Mouse (Mus musculus) kidney, postnatal 0 days (tissue): ENCODE data around the gene Cpm. TPM values are rescaled to one million over a fixed set of nuclear protein-coding genes. Genes with fewer than 3 reads are reported as not detected.

Source experiments
- ATAC-seq: fragments of 200-750 bp; cut with Nextera tagmentation; replicated peaks from 2 replicates; pipeline ENCODE4 v1.8.0; 2017; ENCODE audit warnings: low read depth, moderate number of reproducible peaks, moderate TSS enrichment, moderate library complexity; ENCODE audit not compliant: low FRiP score
- DNase-seq: peaks from one replicate; pipeline ENCODE4 v3.0.0-alpha.2; 2016; ENCODE audit warnings: low spot score
- H3K27ac ChIP-seq: fragments of 300-500 bp; sonication (generic); 2 replicates; pipeline ENCODE4 v1.5.1; 2014; ENCODE audit warnings: mild to moderate bottlenecking
- H3K27me3 ChIP-seq: fragments of 300-500 bp; sonication (generic); 2 replicates; pipeline ENCODE4 v1.6.1; 2014; ENCODE audit warnings: low read length, mixed read lengths; ENCODE audit not compliant: insufficient read depth
- H3K36me3 ChIP-seq: fragments of 300-500 bp; sonication (generic); 2 replicates; pipeline ENCODE4 v1.6.1; 2014; ENCODE audit warnings: low read length, mixed read lengths; ENCODE audit not compliant: insufficient read depth
- H3K4me1 ChIP-seq: fragments of 300-500 bp; sonication (generic); replicated peaks from 2 replicates; pipeline ENCODE4 v1.6.1; 2014; ENCODE audit warnings: antibody characterized with exemption, low read length, mixed read lengths; ENCODE audit not compliant: insufficient read depth
- H3K4me2 ChIP-seq: fragments of 300-500 bp; sonication (generic); 2 replicates; pipeline ENCODE4 v1.6.1; 2014; ENCODE audit warnings: mild to moderate bottlenecking, low read length, moderate library complexity, mixed read lengths
- H3K4me3 ChIP-seq: fragments of 300-500 bp; sonication (generic); replicated peaks from 2 replicates; pipeline ENCODE4 v1.5.1; 2014; ENCODE audit warnings: low read depth, low read length
- H3K9ac ChIP-seq: fragments of 300-500 bp; sonication (generic); 2 replicates; pipeline ENCODE4 v1.6.1; 2014; ENCODE audit warnings: low read depth, low read length
- H3K9me3 ChIP-seq: fragments of 300-500 bp; sonication (generic); replicated peaks from 2 replicates; pipeline ENCODE4 v1.6.1; 2016; ENCODE audit warnings: low read length, inconsistent platforms, mixed read lengths
- CTCF ChIP-seq: IDR thresholded peaks from 2 replicates; pipeline ENCODE4 v1.5.1; 2016; ENCODE audit warnings: antibody characterized with exemption, low read depth, mild to moderate bottlenecking, moderate library complexity
- WGBS: fragments of 180-500 bp; shearing (Covaris S2); extraction: QIAGEN DNeasy Blood & Tissue Kit; methylation state at CpG from one replicate; pipeline ENCODE4 v1.1.7; 2014; 5-methylcytosine and 5-hydroxymethylcytosine counted together
- polyA plus RNA-seq: library from polyadenylated mRNA; unstranded; fragments of >200 nt; fragmentation: Nextera tagmentation; extraction: Ambion mirVana; gene quantifications from 2 replicates; pipeline ENCODE4 v1.2.1, GENCODE M21; 2015

Cpm gene
- polyA plus RNA-seq, 1 experiment from 2014 or later = 51.7 TPM

- Histone ChIP-seq H3K36me3 (no peaks in the 10 kb centered on the region), H3K4me3 (no peak overlapping the region), H3K27me3 (no peaks in the 10 kb centered on the region; the same call in 1 of the 2 replicates), H3K4me2 (no peak overlapping the region), H3K4me1 (no peaks in the 10 kb centered on the region; the same call in 1 of the 2 replicates), H3K9ac (no peak overlapping the region), H3K9me3 (no peaks in the 10 kb centered on the region), H3K27ac (no peak overlapping the region)
- DNase-seq (no peak), ATAC-seq (no peak)
- no peak for TF ChIP-seq CTCF
- 73% methylated on average over 6 of the region's 6 CpGs for WGBS
Measured at GRCm38 (mm10) chr10:117643302-117643701, 14.0 kb downstream of the Cpm start.

DNA sequence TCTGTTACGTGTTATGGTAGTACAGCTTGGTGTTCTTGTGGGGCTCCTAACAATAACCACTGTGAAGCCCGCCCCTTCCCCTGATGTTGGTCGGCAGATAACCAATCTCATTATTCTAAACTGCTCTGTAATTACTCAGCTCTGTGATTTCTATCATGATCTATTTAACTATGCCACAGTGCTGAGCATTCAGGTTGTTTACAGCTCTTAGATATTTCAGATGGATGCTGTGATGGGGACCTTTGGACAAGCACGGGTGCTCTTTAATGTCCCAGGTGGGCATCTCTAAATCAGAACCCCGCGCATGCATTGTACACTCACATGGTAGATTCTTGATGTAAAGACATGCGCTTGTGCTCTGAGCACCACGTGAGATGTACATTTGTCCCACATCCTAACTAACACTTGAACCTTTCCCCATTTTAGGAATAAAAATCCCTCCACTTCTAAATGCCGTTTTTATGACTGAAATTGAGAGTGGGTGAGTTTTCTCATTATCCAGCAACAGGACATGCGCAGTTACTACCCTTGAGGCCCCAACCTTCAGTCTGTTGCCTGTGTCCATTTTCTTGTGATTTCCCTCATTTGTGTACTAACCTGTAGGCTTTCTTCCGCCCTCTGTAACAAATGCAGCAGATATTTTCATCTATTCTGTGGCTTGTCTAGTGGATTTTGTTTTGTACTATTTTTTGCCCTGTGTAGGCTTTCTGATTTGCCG is 14.6 kb downstream of the Cpm start:
- Histone ChIP-seq H3K9me3 (no peaks in the 10 kb centered on the region), H3K27ac (no peak overlapping the region), H3K4me3 (no peak overlapping the region), H3K36me3 (no peaks in the 10 kb centered on the region), H3K4me1 (no peaks in the 10 kb centered on the region; the same call in 1 of the 2 replicates), H3K27me3 (no peaks in the 10 kb centered on the region; the same call in 1 of the 2 replicates), H3K4me2 (no peak overlapping the region), H3K9ac (no peak overlapping the region)
- 71% methylated on average over 12 of the region's 12 CpGs for WGBS
- DNase-seq (no peak), ATAC-seq (no peak)
- TF ChIP-seq CTCF = no peak

DNA sequence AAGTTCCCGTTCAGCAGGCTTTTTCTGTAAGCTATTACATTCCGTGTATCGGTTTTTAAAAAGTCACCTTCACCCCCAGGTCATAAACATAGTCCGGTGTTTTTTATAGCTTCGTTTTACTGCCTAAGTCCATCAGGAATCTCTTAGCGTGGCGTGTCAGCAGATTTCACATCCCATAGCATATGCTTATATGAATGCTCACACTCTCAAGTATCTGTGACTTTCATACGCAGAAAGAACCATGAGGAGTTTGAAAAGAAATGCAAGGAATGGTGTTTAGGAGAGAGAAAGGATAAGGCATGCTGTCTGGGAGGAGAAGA is 15.1 kb downstream of the Cpm start:
- no peaks in the 10 kb centered on the region; the same call in 1 of the 2 replicates for H3K27me3 ChIP-seq
- no peak for DNase-seq
- ATAC-seq = no peak
- H3K4me2 ChIP-seq = no peak overlapping the region
- no peak overlapping the region for H3K9ac ChIP-seq
- no peaks in the 10 kb centered on the region; the same call in 1 of the 2 replicates for H3K4me1 ChIP-seq
- H3K4me3 ChIP-seq = no peak overlapping the region
- no peak for TF ChIP-seq CTCF
- WGBS = 30% methylated on average over 8 of the region's 8 CpGs
- H3K9me3 ChIP-seq = no peaks in the 10 kb centered on the region
- H3K36me3 ChIP-seq = no peaks in the 10 kb centered on the region
- no peak overlapping the region for H3K27ac ChIP-seq

DNA sequence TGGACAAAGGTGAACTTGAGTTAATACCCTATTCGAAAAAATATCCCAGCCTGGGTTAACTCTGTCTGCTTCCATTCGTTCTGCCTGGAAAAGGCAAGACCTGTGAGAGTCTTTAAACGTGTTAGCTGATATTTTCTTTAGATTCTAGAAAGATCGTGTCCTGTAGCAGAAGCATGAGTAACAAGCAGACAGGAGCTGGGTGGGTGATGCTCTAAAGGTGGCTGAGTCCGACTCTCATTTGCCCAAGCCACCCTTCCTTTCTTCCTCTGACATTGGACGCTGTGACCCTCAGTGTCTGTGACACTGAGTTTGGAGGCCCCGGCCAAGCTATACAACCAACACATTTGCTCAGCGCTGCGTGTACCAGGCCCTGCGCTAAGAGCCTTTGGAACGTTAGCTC is 15.5 kb downstream of the Cpm start:
- ATAC-seq (no peak; the same call in 1 of the 2 replicates), DNase-seq (no peak)
- Histone ChIP-seq H3K9me3 (no peaks in the 10 kb centered on the region), H3K27ac (no peak overlapping the region), H3K4me1 (no peaks in the 10 kb centered on the region; the same call in 1 of the 2 replicates), H3K9ac (no peak overlapping the region), H3K27me3 (no peaks in the 10 kb centered on the region; the same call in 1 of the 2 replicates), H3K4me3 (no peak overlapping the region), H3K4me2 (no peak overlapping the region), H3K36me3 (no peaks in the 10 kb centered on the region)
- TF ChIP-seq CTCF = no peak
- 74% methylated on average over 11 of the region's 11 CpGs for WGBS

- WGBS = 65% methylated on average over 7 of the region's 7 CpGs
- H3K4me3 ChIP-seq = no peak overlapping the region
- no peak overlapping the region for H3K27ac ChIP-seq
- no peaks in the 10 kb centered on the region for H3K9me3 ChIP-seq
- DNase-seq (no peak), ATAC-seq (no peak)
- no peak overlapping the region for H3K4me2 ChIP-seq
- H3K36me3 ChIP-seq = no peaks in the 10 kb centered on the region
- no peak for TF ChIP-seq CTCF
- H3K4me1 ChIP-seq = no peaks in the 10 kb centered on the region; the same call in 1 of the 2 replicates
- H3K27me3 ChIP-seq = no peaks in the 10 kb centered on the region; the same call in 1 of the 2 replicates
- no peak overlapping the region for H3K9ac ChIP-seq
Measured at GRCm38 (mm10) chr10:117645487-117645964, 16.2 kb downstream of the Cpm start.

GRCm38 (mm10) chr10:117646482-117647157 is 17.3 kb downstream of the Cpm start:
- DNase-seq (no peak), ATAC-seq (no peak)
- Histone ChIP-seq H3K4me2 (0 out of 2 replicates have a peak overlapping the region, but pooled peaks have one; percentile 10), H3K27ac (no peak overlapping the region), H3K36me3 (no peaks in the 10 kb centered on the region), H3K27me3 (no peaks in the 10 kb centered on the region; the same call in 1 of the 2 replicates), H3K9me3 (no peaks in the 10 kb centered on the region), H3K4me1 (no peaks in the 10 kb centered on the region), H3K9ac (no peak overlapping the region), H3K4me3 (no peak overlapping the region)
- TF ChIP-seq CTCF = no peak
- 91% methylated on average over 5 of the region's 5 CpGs for WGBS
